Mouse (Mus musculus): ENCODE results near the gene Ttc37.

GRCm38 (mm10) chr13:76132415-76132814, 33.9 kb downstream of the Ttc37 start:
- TF ChIP-seq CTCF (conservative IDR thresholded peaks at IDR 0.05; ENCODE audit: insufficient read depth, insufficient read length, low read depth, low read length) (no peak), POLR2A (IDR thresholded peaks at IDR 0.05; ENCODE audit: low read depth, low read length) (no peak)

All from kidney, adult 2 months (tissue).